Mouse (Mus musculus): ENCODE measurements around the gene Hnf1b.
A peak's percentile ranks its signal among the peaks of the same experiment; 100 is the strongest.

The Hnf1b gene

GRCm38 (mm10) chr11:83852501-83853211, 2.8 kb downstream of the Hnf1b start:
- peak in 1 of 2 experiments; percentile 5 for DNase-seq (ENCODE audit: low spot score in 2 of 2)

- no peak for DNase-seq (ENCODE audit: low spot score in 2 of 2)
Observed at GRCm38 (mm10) chr11:83853221-83853792, 3.4 kb downstream of the Hnf1b start.

DNA sequence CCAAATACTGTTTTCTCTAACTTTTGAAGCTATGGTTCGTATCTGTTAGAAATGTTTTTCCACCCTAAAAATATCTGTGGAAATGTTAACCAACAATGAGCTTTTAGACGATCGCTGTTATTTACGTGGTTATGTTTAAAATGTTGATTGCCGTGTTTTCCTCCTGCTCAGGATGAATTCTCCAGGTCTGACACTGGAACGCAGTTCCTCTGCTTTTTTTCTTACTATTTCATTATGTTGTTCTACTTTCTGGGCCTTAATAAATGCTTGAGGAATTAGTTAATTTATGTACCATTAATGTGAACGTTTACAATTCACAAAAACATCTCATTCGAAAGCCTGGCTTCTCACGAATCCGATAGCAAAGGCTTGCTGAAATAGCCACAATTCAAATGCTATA, 4.2 kb downstream of the Hnf1b start:
- no peak for DNase-seq (ENCODE audit: low spot score in 2 of 2)

DNA sequence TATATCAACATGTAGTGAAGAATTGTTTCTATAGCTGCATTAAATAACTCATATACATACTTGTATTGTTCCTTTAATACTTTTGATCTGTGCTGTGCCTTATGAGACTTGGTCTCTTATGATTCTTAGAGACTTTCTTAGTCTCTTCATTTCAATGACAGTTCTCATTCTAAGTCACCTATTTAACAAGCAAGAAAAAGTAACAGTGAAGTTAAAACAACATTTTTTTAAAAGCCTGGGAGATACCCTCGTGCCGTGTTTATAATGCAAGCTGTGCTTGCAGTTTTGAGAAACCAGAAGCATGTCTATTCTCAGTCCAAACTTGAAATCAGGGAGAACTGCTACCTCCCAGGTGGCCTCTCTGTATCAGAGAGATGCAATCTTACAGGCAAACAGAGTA, 4.8 kb downstream of the Hnf1b start:
- DNase-seq (ENCODE audit: low spot score in 2 of 2) = no peak

GRCm38 (mm10) chr11:83857256-83857655, 7.4 kb downstream of the Hnf1b start:
- no peak for DNase-seq (ENCODE audit: low spot score in 2 of 2)

GRCm38 (mm10) chr11:83865286-83865685, 15.4 kb downstream of the Hnf1b start:
- no peak for DNase-seq (ENCODE audit: low spot score in 2 of 2)

DNA sequence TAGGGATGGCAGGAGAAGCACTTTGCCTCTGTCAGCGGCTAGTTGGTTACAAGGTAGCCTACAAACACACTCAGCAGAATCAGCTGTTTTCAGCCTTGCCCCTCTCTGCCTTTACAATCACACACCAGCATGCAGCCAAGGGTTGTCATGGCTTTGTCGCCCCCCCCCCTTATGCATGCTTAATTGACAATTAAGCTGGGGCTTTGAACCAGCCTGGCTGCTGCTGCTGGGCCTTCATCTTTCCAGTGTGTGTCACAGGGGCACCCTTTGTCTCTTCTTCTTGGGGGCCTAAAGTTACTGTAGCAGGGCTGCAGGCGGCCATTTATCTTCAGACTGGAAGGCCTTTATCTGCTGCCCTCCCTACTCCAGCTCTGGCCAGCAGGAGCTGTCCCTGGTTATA, 17.7 kb downstream of the Hnf1b start:
- DNase-seq (ENCODE audit: low spot score in 2 of 2) = no peak

GRCm38 (mm10) chr11:83869147-83869546, 19.3 kb downstream of the Hnf1b start:
- DNase-seq (ENCODE audit: low spot score in 2 of 2) = no peak

GRCm38 (mm10) chr11:83869686-83870085, 19.8 kb downstream of the Hnf1b start:
- DNase-seq (ENCODE audit: low spot score in 2 of 2) = no peak

DNA sequence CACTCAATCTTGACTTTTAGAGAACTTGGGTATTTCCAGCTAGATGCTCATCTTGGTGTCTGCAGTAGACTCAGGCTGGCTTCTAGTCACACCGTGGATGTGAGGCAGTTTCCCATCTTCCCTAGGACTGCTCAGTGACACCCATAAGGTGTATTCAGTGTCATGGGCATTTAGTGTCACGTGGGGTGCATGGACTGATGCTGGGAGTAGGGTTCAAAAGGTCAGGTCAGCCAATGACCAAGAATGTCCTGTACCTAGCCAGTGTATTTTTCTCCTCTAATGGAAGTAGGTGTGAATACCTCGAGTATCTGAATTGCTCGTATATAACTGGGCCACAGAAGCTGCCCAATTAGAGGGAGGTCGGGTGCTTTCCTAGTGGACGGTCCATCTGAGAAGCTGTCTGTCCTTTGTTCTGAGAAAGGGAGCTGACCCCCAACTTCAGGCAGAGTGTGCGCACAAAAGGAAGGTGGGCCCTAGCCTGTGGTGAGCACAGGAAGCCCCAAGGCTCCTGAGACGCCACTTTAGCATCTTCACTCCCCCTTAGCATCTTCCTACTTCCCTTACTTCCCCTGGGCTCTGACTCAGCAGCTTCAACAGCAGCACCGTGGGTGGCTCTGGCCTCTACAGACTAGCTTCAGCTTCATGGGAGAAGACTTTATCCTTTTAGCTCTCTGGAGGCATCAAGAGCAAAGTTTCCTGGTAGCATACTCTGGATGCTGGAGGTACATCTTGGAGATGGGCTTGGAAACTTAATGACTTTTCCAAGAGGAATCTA, 22.1 kb downstream of the Hnf1b start:
- no peak for DNase-seq (ENCODE audit: low spot score in 2 of 2)

- no peak for DNase-seq (ENCODE audit: low spot score in 2 of 2)
Observed at GRCm38 (mm10) chr11:83873509-83873908, 23.6 kb downstream of the Hnf1b start.

GRCm38 (mm10) chr11:83876630-83877029, 26.8 kb downstream of the Hnf1b start:
- DNase-seq (ENCODE audit: low spot score in 2 of 2) = no peak

- DNase-seq (ENCODE audit: low spot score in 2 of 2) = no peak
Observed at GRCm38 (mm10) chr11:83877765-83878164, 27.9 kb downstream of the Hnf1b start.

DNA sequence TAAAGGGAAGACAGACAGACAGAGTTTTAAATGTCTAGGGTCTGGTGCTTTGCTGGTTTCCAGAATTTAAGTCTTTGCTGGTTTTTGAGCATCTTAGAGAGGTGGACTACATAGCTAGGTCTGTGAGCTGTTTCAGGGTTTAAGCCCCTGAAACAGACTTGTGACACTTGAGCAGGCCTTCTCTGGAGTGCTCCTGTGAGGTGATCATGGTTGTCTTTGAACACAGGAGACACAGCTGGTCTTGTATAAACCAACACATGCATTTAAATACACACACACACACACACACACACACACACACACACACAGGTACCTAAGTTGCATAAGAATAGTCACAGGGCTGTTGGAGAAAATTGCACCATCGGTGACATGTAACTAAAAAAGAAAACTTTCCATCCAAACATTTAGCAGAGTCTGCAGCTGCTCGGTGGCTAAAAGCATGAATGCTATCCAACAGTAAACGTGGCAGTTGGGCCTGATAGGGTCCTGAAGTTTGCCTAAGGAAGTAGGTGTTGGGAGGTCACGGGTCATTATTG, 28.6 kb downstream of the Hnf1b start:
- no peak for DNase-seq (ENCODE audit: low spot score in 2 of 2)

GRCm38 (mm10) chr11:83879130-83879529, 29.3 kb downstream of the Hnf1b start:
- no peak for DNase-seq (ENCODE audit: low spot score in 2 of 2)

DNA sequence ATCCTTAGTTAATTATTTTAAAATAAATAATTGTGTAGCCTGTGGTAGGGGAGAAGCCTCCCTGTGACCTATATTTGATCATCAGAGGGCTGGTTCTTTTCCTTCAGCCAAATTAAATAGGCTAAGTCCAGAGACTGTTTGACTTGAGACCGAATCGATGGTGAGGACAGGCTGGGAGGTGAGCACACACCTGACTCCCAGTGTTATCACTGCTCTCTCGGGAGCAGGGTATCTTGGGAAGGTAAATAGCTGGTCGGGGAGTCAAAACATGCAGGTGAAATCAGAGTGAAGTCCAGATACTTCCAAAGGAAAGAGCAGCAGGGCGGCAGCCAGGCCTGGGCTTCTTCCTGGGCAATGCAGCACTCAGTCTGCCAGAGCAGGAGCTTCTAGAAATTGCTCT, 31.6 kb downstream of the Hnf1b start:
- no peak for DNase-seq (ENCODE audit: low spot score in 2 of 2)

DNA sequence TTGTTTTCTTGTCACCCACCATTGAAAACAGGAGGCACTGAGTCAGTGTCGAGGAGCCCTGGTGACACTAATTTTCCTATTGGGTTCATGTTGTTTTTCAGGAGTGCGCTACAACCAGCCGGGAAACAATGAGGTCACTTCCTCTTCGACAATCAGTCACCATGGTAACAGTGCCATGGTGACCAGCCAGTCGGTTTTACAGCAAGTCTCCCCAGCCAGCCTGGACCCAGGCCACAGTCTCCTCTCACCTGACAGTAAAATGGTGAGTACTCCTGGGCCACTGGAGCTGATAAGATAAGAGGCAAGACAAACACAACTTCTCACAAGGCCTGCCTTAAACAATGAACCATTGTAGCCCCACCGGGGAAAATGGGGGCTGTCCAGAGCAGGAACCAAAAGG, 32.7 kb downstream of the Hnf1b start:
- no peak for DNase-seq (ENCODE audit: low spot score in 2 of 2)

GRCm38 (mm10) chr11:83883074-83883473, 33.2 kb downstream of the Hnf1b start:
- no peak for DNase-seq (ENCODE audit: low spot score in 2 of 2)

DNA sequence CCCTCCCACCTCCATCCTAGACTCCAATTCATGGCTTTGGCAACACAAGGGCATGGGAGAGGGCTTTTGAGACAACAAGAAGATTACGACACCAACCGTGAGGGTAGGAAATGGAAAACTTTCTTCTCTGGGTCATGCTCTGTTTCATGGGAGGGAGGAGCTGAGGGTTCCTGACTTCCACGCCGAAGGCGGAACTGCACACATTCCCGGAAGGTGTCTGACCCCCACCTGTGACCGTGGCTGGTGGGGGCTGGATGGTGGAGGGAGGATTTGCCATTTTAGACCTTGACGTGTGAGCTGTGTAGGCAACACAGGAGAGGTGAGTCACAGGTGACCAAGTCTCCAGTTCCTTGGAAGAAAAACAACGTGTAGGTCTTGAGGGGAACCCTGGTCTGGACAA, 33.9 kb downstream of the Hnf1b start:
- DNase-seq (ENCODE audit: low spot score in 2 of 2) = no peak

DNA sequence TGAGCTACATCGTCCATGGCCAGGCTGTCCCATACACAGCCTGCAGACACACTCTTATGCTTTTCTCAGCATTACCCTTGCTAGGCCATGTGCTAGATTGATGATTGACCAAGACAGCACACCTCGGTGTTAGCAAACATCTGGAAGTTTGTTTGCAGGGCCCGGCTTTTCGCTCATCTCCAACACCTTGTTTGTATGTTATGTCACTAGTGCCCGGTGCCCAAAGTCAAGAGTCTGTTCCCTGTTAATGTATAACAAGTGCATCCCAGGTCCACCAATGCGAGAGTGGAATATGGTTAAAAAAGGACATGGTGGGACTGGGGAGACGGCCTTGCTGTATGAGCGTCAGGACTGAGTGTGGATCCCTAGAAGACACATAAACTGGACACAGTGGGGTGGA, 35.3 kb downstream of the Hnf1b start:
- DNase-seq (ENCODE audit: low spot score in 2 of 2) = no peak

DNA sequence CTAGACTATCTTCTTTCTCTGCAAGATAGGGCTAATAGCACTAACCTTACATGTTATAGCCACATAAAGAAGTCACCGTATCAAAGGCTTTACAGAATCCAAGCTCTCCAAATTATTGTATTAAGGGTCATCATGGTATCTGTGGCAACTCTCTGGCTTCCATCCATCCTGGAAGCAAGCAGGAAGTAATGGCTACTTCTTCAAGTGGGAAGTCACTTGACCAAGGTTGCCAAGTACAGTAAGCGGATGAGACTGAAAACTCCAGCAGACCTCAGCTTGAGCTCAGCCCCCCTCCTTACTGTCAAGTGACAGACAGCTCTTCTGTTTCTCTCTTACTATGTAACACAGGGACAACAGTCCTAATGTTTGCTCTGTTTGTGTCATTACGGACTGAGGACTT, 36.9 kb downstream of the Hnf1b start:
- DNase-seq (ENCODE audit: low spot score in 2 of 2) = no peak

DNA sequence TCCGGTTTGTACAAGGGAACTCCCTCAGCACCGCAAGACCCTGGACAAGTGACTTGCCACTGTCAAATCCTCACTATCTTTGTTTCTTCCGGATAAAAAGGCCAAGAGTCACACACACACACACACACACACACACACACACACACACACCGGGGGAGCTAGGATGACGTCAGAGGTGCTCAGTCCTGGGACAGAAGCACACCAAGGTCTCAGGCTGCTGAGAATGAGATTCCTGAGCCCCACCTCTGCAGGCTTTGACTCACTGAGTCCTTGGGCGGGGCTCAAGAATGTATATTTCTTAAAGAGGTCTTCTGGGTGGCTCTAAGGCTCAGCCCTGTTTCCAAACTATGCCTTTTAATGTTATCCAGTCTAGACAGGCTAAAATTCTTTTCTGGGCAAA, 41.5 kb downstream of the Hnf1b start:
- DNase-seq (ENCODE audit: low spot score in 2 of 2) = no peak

DNA sequence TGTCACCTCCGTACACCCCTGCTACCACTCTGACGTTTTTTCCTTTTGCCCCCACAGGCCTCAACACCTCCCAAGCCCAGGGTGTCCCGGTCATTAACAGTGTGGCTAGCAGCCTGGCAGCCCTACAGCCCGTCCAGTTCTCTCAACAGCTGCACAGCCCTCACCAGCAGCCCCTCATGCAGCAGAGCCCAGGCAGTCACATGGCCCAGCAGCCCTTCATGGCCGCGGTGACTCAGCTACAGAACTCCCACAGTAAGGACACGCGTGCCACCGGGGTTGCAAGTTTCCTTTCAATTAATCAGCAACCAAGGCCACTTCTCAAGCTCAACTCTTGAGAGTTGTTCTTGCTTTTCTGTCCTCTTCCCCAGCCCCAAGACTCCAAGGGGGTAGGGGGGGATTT, 43.5 kb downstream of the Hnf1b start:
- DNase-seq (ENCODE audit: low spot score in 2 of 2) = no peak

Measured in cerebellum, postnatal 4 days (tissue).